In the genomic region with DNA sequence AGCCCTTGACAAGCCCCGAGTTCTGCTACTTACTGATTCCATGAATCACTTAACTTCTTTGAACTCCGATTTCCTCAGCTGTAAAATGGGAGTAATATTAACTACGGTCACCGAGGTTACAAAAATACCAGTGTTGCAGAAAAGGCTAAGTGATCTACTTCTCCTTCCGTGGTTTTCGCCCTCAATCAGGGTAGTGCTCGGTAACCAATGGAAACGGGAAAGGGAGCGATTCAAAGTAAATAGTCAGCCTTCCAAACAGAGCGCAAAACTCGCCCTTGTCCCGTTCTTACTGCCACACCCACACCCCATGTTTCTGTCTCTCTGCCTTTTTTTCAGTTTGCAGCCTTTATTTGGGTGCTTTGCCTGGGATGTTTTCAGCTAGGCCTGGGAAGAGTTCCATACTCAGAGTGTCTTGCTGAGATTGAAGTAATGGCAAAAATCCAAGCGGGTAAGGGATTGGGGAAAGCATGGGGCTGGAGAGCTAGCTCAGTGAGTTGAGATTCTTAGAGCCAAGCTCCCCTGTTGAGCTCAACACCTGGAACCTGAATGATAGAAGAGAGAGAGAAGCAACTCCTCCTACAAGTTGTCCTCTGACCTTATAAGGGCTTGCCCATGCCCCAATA, we compare ENCODE assay signal across 13 mouse cellular contexts.
DNase-seq lines count a peak whose midpoint lies in the region; ATAC-seq and TF ChIP-seq lines count a peak whose summit lies in the region.
"Had no signal": no experiment of that assay in that cellular context is flagged by ENCODE, and none has a peak within 500 bp of the region (broad histone marks: within the 10 kb centered on the region; RNA-seq: fewer than 3 reads in every experiment).

No protein-coding gene starts in this region.

- no peaks in the 10 kb centered on the region for H3K36me3 ChIP-seq in kidney, postnatal 0 days (ENCODE audit: insufficient read depth, low read length)
- H3K36me3 ChIP-seq: hindbrain, embryonic 15.5 days had no signal

- H3K4me1 ChIP-seq in kidney, postnatal 0 days (replicated peaks; ENCODE audit: insufficient read depth, low read length), result no peaks in the 10 kb centered on the region
- H3K4me1 ChIP-seq: hindbrain, embryonic 15.5 days had no signal

- H3K9me3 ChIP-seq in kidney, postnatal 0 days (replicated peaks; ENCODE audit: low read length), result no peaks in the 10 kb centered on the region

- H3K4me2 ChIP-seq in kidney, postnatal 0 days (ENCODE audit: low read length), result peak overlapping the region; percentile 31; the same call in 1 of the 2 replicates
- H3K4me2 ChIP-seq: hindbrain, embryonic 15.5 days had no signal

- H3K4me3 ChIP-seq in kidney, postnatal 0 days (replicated peaks; ENCODE audit: low read depth, low read length), result no peak overlapping the region
- H3K4me3 ChIP-seq: hindbrain, embryonic 15.5 days; megakaryocyte, embryonic 14.5 days had no signal

- no peak for TF ChIP-seq CTCF in kidney, postnatal 0 days (IDR thresholded peaks at IDR 0.05; ENCODE audit: low read depth)

- 23% methylated on average over 13 of the region's 13 CpGs for WGBS in kidney, postnatal 0 days

- peak; percentile 5 for DNase-seq in embryo, embryonic 10 days (ENCODE audit: low spot score)
- no peak for DNase-seq in embryo, embryonic 11 days
- DNase-seq in kidney, postnatal 0 days (ENCODE audit: low spot score), result peak; percentile 25
- no peak for DNase-seq in kidney, postnatal 25 days
- DNase-seq in cerebellum, postnatal 10 days, result peak; percentile 18 to 23
- no peak for DNase-seq in layer of hippocampus, adult 9-10 months (ENCODE audit: low spot score)
- no peak for DNase-seq in urinary bladder, postnatal 36 days (ENCODE audit: low spot score in 2 of 2)
- DNase-seq: adrenal gland, postnatal 14 days; kidney, adult 18-20 months; thymus, adult 2 months had no signal

- no peak for ATAC-seq in kidney, postnatal 0 days (replicated peaks; ENCODE audit: low FRiP score, low read depth)
- peak; percentile 79 for ATAC-seq in monocyte, adult 5-6 weeks (replicated peaks; ENCODE audit: insufficient number of reproducible peaks, low FRiP score, low TSS enrichment, poor library complexity, severe bottlenecking)

- no peak overlapping the region for H3K27ac ChIP-seq in kidney, postnatal 0 days
- H3K27ac ChIP-seq: hindbrain, embryonic 15.5 days had no signal

- H3K27me3 ChIP-seq in kidney, postnatal 0 days (ENCODE audit: insufficient read depth, low read length), result no peaks in the 10 kb centered on the region
- H3K27me3 ChIP-seq: hindbrain, embryonic 15.5 days had no signal

- no peak overlapping the region for H3K9ac ChIP-seq in kidney, postnatal 0 days (ENCODE audit: low read depth, low read length)
- H3K9ac ChIP-seq: hindbrain, embryonic 15.5 days had no signal

Comparison
In these comparisons a context has a peak if more than half of its experiments do, and no peak if none do; other contexts are left out.
1. DNase-seq: peak in embryo, embryonic 10 days (single experiment), kidney, postnatal 0 days (single experiment) and cerebellum, postnatal 10 days (2 of 2); none in embryo, embryonic 11 days (single experiment), kidney, postnatal 25 days (0 of 2), layer of hippocampus, adult 9-10 months (single experiment) and urinary bladder, postnatal 36 days (0 of 2).